In genomic region chr4:41522788-41523187, GRCm38 (mm10) we compare ENCODE assay signal across 10 mouse cellular contexts. TPM values are rescaled to one million over a fixed set of nuclear protein-coding genes. Genes with fewer than 3 reads are reported as not detected.
DNase-seq lines count a peak whose midpoint lies in the region; ATAC-seq and TF ChIP-seq lines count a peak whose summit lies in the region.
"Had no signal": no experiment of that assay in that cellular context is flagged by ENCODE, and none has a peak within 500 bp of the region (broad histone marks: within the 10 kb centered on the region; RNA-seq: fewer than 3 reads in every experiment).

No protein-coding gene starts in this region.

- H3K9me3 ChIP-seq in forebrain, embryonic 13.5 days (replicated peaks) = no peaks in the 10 kb centered on the region
- no peaks in the 10 kb centered on the region for H3K9me3 ChIP-seq in forebrain, embryonic 16.5 days (ENCODE audit: control insufficient read depth, low read length)
- no peaks in the 10 kb centered on the region for H3K9me3 ChIP-seq in midbrain, embryonic 10.5 days (replicated peaks)
- no peaks in the 10 kb centered on the region for H3K9me3 ChIP-seq in midbrain, embryonic 13.5 days
- H3K9me3 ChIP-seq: heart, embryonic 15.5 days; lung, embryonic 15.5 days had no signal

- H3K36me3 ChIP-seq in forebrain, embryonic 13.5 days (ENCODE audit: poor library complexity, severe bottlenecking) = peaks cover 28% of the 10 kb centered on the region
- 0 out of 2 replicates have a peak, but pooled peaks cover 2% of the 10 kb centered on the region for H3K36me3 ChIP-seq in forebrain, embryonic 16.5 days (ENCODE audit: control insufficient read depth, insufficient read depth)
- H3K36me3 ChIP-seq in midbrain, embryonic 10.5 days = peaks cover 22% of the 10 kb centered on the region
- H3K36me3 ChIP-seq in midbrain, embryonic 13.5 days = peaks cover 38% of the 10 kb centered on the region
- H3K36me3 ChIP-seq in small intestine, adult 2 months (ENCODE audit: control insufficient read depth, insufficient read depth, low read length) = no peaks in the 10 kb centered on the region
- H3K36me3 ChIP-seq: heart, embryonic 15.5 days; lung, embryonic 15.5 days had no signal

- no peak for TF ChIP-seq POLR2A in small intestine, adult 2 months (IDR thresholded peaks at IDR 0.05; ENCODE audit: low read depth, low read length)

- WGBS in forebrain, embryonic 13.5 days = 52% methylated on average over 5 of the region's 5 CpGs
- 41% methylated on average over 5 of the region's 5 CpGs for WGBS in forebrain, embryonic 16.5 days
- WGBS in midbrain, embryonic 10.5 days = 60% methylated on average over 5 of the region's 5 CpGs
- WGBS in midbrain, embryonic 13.5 days = 63% methylated on average over 5 of the region's 5 CpGs
- WGBS in small intestine, adult 2 months = 18% methylated on average over 5 of the region's 5 CpGs

- H3K4me1 ChIP-seq in forebrain, embryonic 13.5 days = peaks cover 36% of the 10 kb centered on the region
- peaks cover 13% of the 10 kb centered on the region for H3K4me1 ChIP-seq in forebrain, embryonic 16.5 days (replicated peaks; ENCODE audit: control insufficient read depth, insufficient read depth, low read length)
- peaks cover 54% of the 10 kb centered on the region for H3K4me1 ChIP-seq in midbrain, embryonic 10.5 days
- peaks cover 26% of the 10 kb centered on the region for H3K4me1 ChIP-seq in midbrain, embryonic 13.5 days (replicated peaks)
- peaks cover 21% of the 10 kb centered on the region for H3K4me1 ChIP-seq in small intestine, adult 2 months (ENCODE audit: control insufficient read depth, insufficient read depth, insufficient read length, low read length)

- H3K4me2 ChIP-seq in forebrain, embryonic 13.5 days = no peak overlapping the region
- H3K4me2 ChIP-seq in forebrain, embryonic 16.5 days (ENCODE audit: low read length) = no peak overlapping the region
- H3K4me2 ChIP-seq in midbrain, embryonic 13.5 days (replicated peaks) = no peak overlapping the region
- H3K4me2 ChIP-seq: heart, embryonic 15.5 days; lung, embryonic 15.5 days had no signal

- no peaks in the 10 kb centered on the region for H3K27me3 ChIP-seq in forebrain, embryonic 13.5 days
- no peaks in the 10 kb centered on the region for H3K27me3 ChIP-seq in forebrain, embryonic 16.5 days (replicated peaks; ENCODE audit: control insufficient read depth, insufficient read depth, low read length)
- H3K27me3 ChIP-seq in midbrain, embryonic 10.5 days (ENCODE audit: low read depth, poor library complexity, severe bottlenecking) = peaks cover 25% of the 10 kb centered on the region; the same call in 1 of the 2 replicates
- 0 out of 2 replicates have a peak, but pooled peaks cover 3% of the 10 kb centered on the region for H3K27me3 ChIP-seq in midbrain, embryonic 13.5 days
- H3K27me3 ChIP-seq in small intestine, adult 2 months (ENCODE audit: control insufficient read depth, insufficient read depth, low read length) = no peaks in the 10 kb centered on the region
- H3K27me3 ChIP-seq: lung, embryonic 15.5 days had no signal

- H3K9ac ChIP-seq in forebrain, embryonic 13.5 days = no peak overlapping the region
- no peak overlapping the region for H3K9ac ChIP-seq in forebrain, embryonic 16.5 days (replicated peaks; ENCODE audit: low read depth, low read length)
- no peak overlapping the region for H3K9ac ChIP-seq in midbrain, embryonic 13.5 days (replicated peaks)
- H3K9ac ChIP-seq: heart, embryonic 15.5 days; lung, embryonic 15.5 days had no signal

- DNase-seq in midbrain, embryonic 10.5 days (ENCODE audit: low spot score) = peak; percentile 41
- peak; percentile 50 for DNase-seq in c-Kit-positive CD71-positive TER-119-positive erythroid progenitor cells, embryonic 14.5 days (ENCODE audit: low spot score)
- DNase-seq in kidney, postnatal 4 days = peak; percentile 62 to 66
- no peak for DNase-seq in spleen, postnatal 36 days (ENCODE audit: low spot score in 2 of 2)

- no peak overlapping the region for H3K4me3 ChIP-seq in forebrain, embryonic 13.5 days
- no peak overlapping the region for H3K4me3 ChIP-seq in forebrain, embryonic 16.5 days (replicated peaks; ENCODE audit: low read length)
- no peak overlapping the region for H3K4me3 ChIP-seq in midbrain, embryonic 10.5 days
- H3K4me3 ChIP-seq in midbrain, embryonic 13.5 days (replicated peaks) = no peak overlapping the region
- H3K4me3 ChIP-seq in small intestine, adult 2 months (ENCODE audit: low read depth, low read length) = no peak overlapping the region
- H3K4me3 ChIP-seq: heart, embryonic 15.5 days; lung, embryonic 15.5 days had no signal

- peak; percentile 35; the same call in 1 of the 2 replicates for TF ChIP-seq CTCF in small intestine, adult 2 months (IDR thresholded peaks at IDR 0.05; ENCODE audit: extremely low read depth, insufficient read length, insufficient replicate concordance, low read depth, low read length)

- H3K27ac ChIP-seq in forebrain, embryonic 13.5 days = peak overlapping the region; percentile 65
- H3K27ac ChIP-seq in forebrain, embryonic 16.5 days (ENCODE audit: low read length) = no peak overlapping the region
- H3K27ac ChIP-seq in midbrain, embryonic 10.5 days (replicated peaks) = 0 out of 2 replicates have a peak overlapping the region, but pooled peaks have one; percentile 6
- no peak overlapping the region for H3K27ac ChIP-seq in midbrain, embryonic 13.5 days
- no peak overlapping the region for H3K27ac ChIP-seq in small intestine, adult 2 months (ENCODE audit: insufficient read depth, low read depth, low read length)
- H3K27ac ChIP-seq: heart, embryonic 15.5 days; lung, embryonic 15.5 days had no signal

- peak; percentile 52 for ATAC-seq in forebrain, embryonic 13.5 days
- no peak for ATAC-seq in forebrain, embryonic 16.5 days
- ATAC-seq in midbrain, embryonic 13.5 days = no peak

RNA-seq across cellular contexts. Expression of gene 1110017D15Rik, which starts 5.7 kb away (rescaled TPM):
- polyA plus RNA-seq in forebrain, embryonic 13.5 days (2015; fragmentation: Nextera tagmentation; extraction: Ambion mirVana) = 9.1 and 14.3 TPM in 2 replicates
- 8.8 and 11.1 TPM in 2 replicates for polyA plus RNA-seq in forebrain, embryonic 16.5 days (2015; fragmentation: Nextera tagmentation; extraction: Ambion mirVana)
- 3.4 and 4.2 TPM in 2 replicates for polyA plus RNA-seq in midbrain, embryonic 10.5 days (2016; fragmentation: Nextera tagmentation; extraction: Ambion mirVana)
- polyA plus RNA-seq in midbrain, embryonic 13.5 days (2015; fragmentation: Nextera tagmentation; extraction: Ambion mirVana) = 8.3 and 8.5 TPM in 2 replicates
- 0.37 TPM in 1 of 2 replicates, not detected in the other for polyA plus RNA-seq in small intestine, adult 2 months (2012; rRNA removed)

RNA-seq across cellular contexts. Expression of gene AI464131, which starts 19.9 kb away (rescaled TPM):
- 3.0 and 3.1 TPM in 2 replicates for polyA plus RNA-seq in forebrain, embryonic 13.5 days (2015; fragmentation: Nextera tagmentation; extraction: Ambion mirVana)
- 2.8 and 3.4 TPM in 2 replicates for polyA plus RNA-seq in forebrain, embryonic 16.5 days (2015; fragmentation: Nextera tagmentation; extraction: Ambion mirVana)
- polyA plus RNA-seq in midbrain, embryonic 10.5 days (2016; fragmentation: Nextera tagmentation; extraction: Ambion mirVana) = 7.3 and 9.2 TPM in 2 replicates
- polyA plus RNA-seq in midbrain, embryonic 13.5 days (2015; fragmentation: Nextera tagmentation; extraction: Ambion mirVana) = 5.5 and 5.7 TPM in 2 replicates
- 4.6 and 10.2 TPM in 2 replicates for polyA plus RNA-seq in small intestine, adult 2 months (2012; rRNA removed)

RNA-seq across cellular contexts. Expression of gene Fam219a, which starts 46.5 kb away (rescaled TPM):
- 8.0 and 10.8 TPM in 2 replicates for polyA plus RNA-seq in forebrain, embryonic 13.5 days (2015; fragmentation: Nextera tagmentation; extraction: Ambion mirVana)
- 13.7 and 14.2 TPM in 2 replicates for polyA plus RNA-seq in forebrain, embryonic 16.5 days (2015; fragmentation: Nextera tagmentation; extraction: Ambion mirVana)
- 4.1 and 5.7 TPM in 2 replicates for polyA plus RNA-seq in midbrain, embryonic 10.5 days (2016; fragmentation: Nextera tagmentation; extraction: Ambion mirVana)
- polyA plus RNA-seq in midbrain, embryonic 13.5 days (2015; fragmentation: Nextera tagmentation; extraction: Ambion mirVana) = 13.1 and 18.8 TPM in 2 replicates
- 12.5 and 16.0 TPM in 2 replicates for polyA plus RNA-seq in small intestine, adult 2 months (2012; rRNA removed)

RNA-seq across cellular contexts. Expression of gene Dnaic1, which starts 46.8 kb away (rescaled TPM):
- polyA plus RNA-seq in forebrain, embryonic 13.5 days (2015; fragmentation: Nextera tagmentation; extraction: Ambion mirVana) = 1.0 and 2.2 TPM in 2 replicates
- polyA plus RNA-seq in forebrain, embryonic 16.5 days (2015; fragmentation: Nextera tagmentation; extraction: Ambion mirVana) = 1.2 and 1.7 TPM in 2 replicates
- polyA plus RNA-seq in midbrain, embryonic 10.5 days (2016; fragmentation: Nextera tagmentation; extraction: Ambion mirVana) = 1.6 and 2.2 TPM in 2 replicates
- 2.4 and 2.7 TPM in 2 replicates for polyA plus RNA-seq in midbrain, embryonic 13.5 days (2015; fragmentation: Nextera tagmentation; extraction: Ambion mirVana)
- 1.3 and 5.4 TPM in 2 replicates for polyA plus RNA-seq in small intestine, adult 2 months (2012; rRNA removed)

RNA-seq across cellular contexts. Expression of gene Nudt2, which starts 57.8 kb away (rescaled TPM):
- 62.2 and 72.8 TPM in 2 replicates for polyA plus RNA-seq in forebrain, embryonic 13.5 days (2015; fragmentation: Nextera tagmentation; extraction: Ambion mirVana)
- polyA plus RNA-seq in forebrain, embryonic 16.5 days (2015; fragmentation: Nextera tagmentation; extraction: Ambion mirVana) = 68.2 and 71.7 TPM in 2 replicates
- polyA plus RNA-seq in midbrain, embryonic 10.5 days (2016; fragmentation: Nextera tagmentation; extraction: Ambion mirVana) = 63.3 and 65.6 TPM in 2 replicates
- 62.0 and 62.7 TPM in 2 replicates for polyA plus RNA-seq in midbrain, embryonic 13.5 days (2015; fragmentation: Nextera tagmentation; extraction: Ambion mirVana)
- polyA plus RNA-seq in small intestine, adult 2 months (2012; rRNA removed) = 4.8 and 10.5 TPM in 2 replicates

Comparison
In these comparisons a context has a peak if more than half of its experiments do, and no peak if none do; other contexts are left out.
1. H3K27ac ChIP-seq: peak in forebrain, embryonic 13.5 days (single experiment) and midbrain, embryonic 10.5 days (single experiment); none in forebrain, embryonic 16.5 days (single experiment), midbrain, embryonic 13.5 days (single experiment) and small intestine, adult 2 months (single experiment).
2. DNase-seq: peak in midbrain, embryonic 10.5 days (single experiment), c-Kit-positive CD71-positive TER-119-positive erythroid progenitor cells, embryonic 14.5 days (single experiment) and kidney, postnatal 4 days (2 of 2); none in spleen, postnatal 36 days (0 of 2).